Mouse (Mus musculus) retina, postnatal 1 day (tissue): ENCODE results near the gene Btnl9.
"Not testable (repeated sequence)": the region's sequence is repeated elsewhere in the genome, so short reads cannot be mapped to it uniquely, and the experiment has no call there.

Source experiments
- DNase-seq: peaks from one replicate; pipeline ENCODE4 v3.0.0-alpha.2; 2012

Btnl9 gene

GRCm38 (mm10) chr11:49176047-49176779 lies 10.7 kb downstream of the Btnl9 start:
- not testable (repeated sequence) for DNase-seq

- DNase-seq = no peak
These were observed 11.6 kb downstream of the Btnl9 start for GRCm38 (mm10) chr11:49175345-49175744.

- DNase-seq = no peak
These were observed 16.4 kb downstream of the Btnl9 start for GRCm38 (mm10) chr11:49170576-49170975.

- peak; percentile 39 for DNase-seq
These were observed 17.9 kb downstream of the Btnl9 start for GRCm38 (mm10) chr11:49168839-49169611.

GRCm38 (mm10) chr11:49156821-49157814 lies 29.8 kb downstream of the Btnl9 start:
- DNase-seq = no peak

- no peak for DNase-seq
These were observed 32.9 kb downstream of the Btnl9 start, which contains the start of gene Olfr1394 for GRCm38 (mm10) chr11:49154077-49154476. Gene Olfr1394, plus strand, starts transcription at chr11:49154377.

- no peak for DNase-seq
These were observed 45.0 kb downstream of the Btnl9 start, which contains the start of gene Olfr1395 for GRCm38 (mm10) chr11:49141974-49142373. Gene Olfr1395, plus strand, starts transcription at chr11:49142274.

GRCm38 (mm10) chr11:49124169-49124568 lies 62.8 kb downstream of the Btnl9 start:
- no peak for DNase-seq

- DNase-seq = no peak
These were observed 67.3 kb downstream of the Btnl9 start for GRCm38 (mm10) chr11:49119635-49120034.
